ENCODE assay signal across 8 mouse cellular contexts in genomic region chr7:24546634-24547389, GRCm38 (mm10). TPM values are rescaled to one million over a fixed set of nuclear protein-coding genes. Genes with fewer than 3 reads are reported as not detected.
DNase-seq lines count a peak whose midpoint lies in the region; ATAC-seq lines count a peak whose summit lies in the region.

No protein-coding gene starts in this region.

- H3K9me3 ChIP-seq in hindbrain, embryonic 11.5 days (ENCODE audit: control insufficient read depth, low read length): no peaks in the 10 kb centered on the region

- WGBS in hindbrain, embryonic 11.5 days: under 1% methylated on average over 57 of the region's 57 CpGs

- H3K4me1 ChIP-seq in hindbrain, embryonic 11.5 days (replicated peaks; ENCODE audit: control insufficient read depth, insufficient read depth, low read length): peaks cover 9% of the 10 kb centered on the region

- H3K9ac ChIP-seq in hindbrain, embryonic 11.5 days (ENCODE audit: low read depth, low read length): peak overlapping the region; percentile 77

- peak; percentile 98 for ATAC-seq in hindbrain, embryonic 11.5 days (ENCODE audit: low FRiP score)

- DNase-seq in Muller cell, postnatal 12 days (ENCODE audit: inconsistent ontology term): peak; percentile 99
- DNase-seq in cerebellum, adult 9-11 months: peak; percentile 100
- DNase-seq in frontal cortex, adult 2 months (ENCODE audit: extremely low spot score in 1 of 2, low spot score in 1 of 2): peak; percentile 99
- peak; percentile 100 for DNase-seq in hindbrain, embryonic 11.5 days (ENCODE audit: low spot score)
- DNase-seq in layer of hippocampus, postnatal 10 days (ENCODE audit: low spot score in 2 of 2): peak; percentile 98 to 99
- DNase-seq in lung, postnatal 10 days: peak; percentile 100
- peak; percentile 99 for DNase-seq in ovary, postnatal 36 days (ENCODE audit: low spot score)
- DNase-seq in thymus, postnatal 25 days: peak; percentile 98

- peak overlapping the region; percentile 42 for H3K27ac ChIP-seq in hindbrain, embryonic 11.5 days (ENCODE audit: low read depth, low read length)

- no peaks in the 10 kb centered on the region for H3K27me3 ChIP-seq in hindbrain, embryonic 11.5 days (ENCODE audit: control insufficient read depth, insufficient read depth, low read length)

- peak overlapping the region; percentile 65 for H3K4me2 ChIP-seq in hindbrain, embryonic 11.5 days (replicated peaks; ENCODE audit: low read depth, low read length)

- no peaks in the 10 kb centered on the region for H3K36me3 ChIP-seq in hindbrain, embryonic 11.5 days (ENCODE audit: control insufficient read depth, insufficient read depth, low read length)

- H3K4me3 ChIP-seq in hindbrain, embryonic 11.5 days (ENCODE audit: low read depth, low read length): peak overlapping the region; percentile 83

RNA-seq across cellular contexts. Expression of gene Xrcc1, which starts 0.7 kb away (rescaled TPM):
- polyA plus RNA-seq in frontal cortex, adult 2 months (2012; rRNA removed): 48.8 and 49.0 TPM in 2 replicates
- 78.0 and 94.5 TPM in 2 replicates for polyA plus RNA-seq in hindbrain, embryonic 11.5 days (2014; fragmentation: Nextera tagmentation; extraction: Ambion mirVana)
- 10 to 100 TPM; 37.8 to 39.7 TPM for total RNA-seq in layer of hippocampus, postnatal 10 days (2021)

RNA-seq across cellular contexts. Expression of gene Pinlyp, which starts 0.9 kb away (rescaled TPM):
- polyA plus RNA-seq in frontal cortex, adult 2 months (2012; rRNA removed): not detected in 2 replicates
- 0.28 TPM in 1 of 2 replicates, not detected in the other for polyA plus RNA-seq in hindbrain, embryonic 11.5 days (2014; fragmentation: Nextera tagmentation; extraction: Ambion mirVana)
- not detected for total RNA-seq in layer of hippocampus, postnatal 10 days (2021)

RNA-seq across cellular contexts. Expression of gene Irgq, which starts 16.3 kb away (rescaled TPM):
- polyA plus RNA-seq in frontal cortex, adult 2 months (2012; rRNA removed): 46.3 and 46.7 TPM in 2 replicates
- polyA plus RNA-seq in hindbrain, embryonic 11.5 days (2014; fragmentation: Nextera tagmentation; extraction: Ambion mirVana): 12.8 and 14.2 TPM in 2 replicates
- 100 to 1,000 TPM in 1 of 2 experiments, 10 to 100 TPM in 1; 98.5 to 101 TPM for total RNA-seq in layer of hippocampus, postnatal 10 days (2021)

RNA-seq across cellular contexts. Expression of gene AC161166.1, which starts 34.6 kb away (rescaled TPM):
- polyA plus RNA-seq in frontal cortex, adult 2 months (2012; rRNA removed): not detected in 2 replicates
- polyA plus RNA-seq in hindbrain, embryonic 11.5 days (2014; fragmentation: Nextera tagmentation; extraction: Ambion mirVana): 0.59 and 0.90 TPM in 2 replicates
- total RNA-seq in layer of hippocampus, postnatal 10 days (2021): not detected

RNA-seq across cellular contexts. Expression of gene Zfp428, which starts 40.0 kb away (rescaled TPM):
- polyA plus RNA-seq in frontal cortex, adult 2 months (2012; rRNA removed): 82.8 and 84.1 TPM in 2 replicates
- polyA plus RNA-seq in hindbrain, embryonic 11.5 days (2014; fragmentation: Nextera tagmentation; extraction: Ambion mirVana): 82.4 and 87.7 TPM in 2 replicates
- 10 to 100 TPM; 61.3 to 64.6 TPM for total RNA-seq in layer of hippocampus, postnatal 10 days (2021)

Comparison
In these comparisons a context has a peak if more than half of its experiments do, and no peak if none do; other contexts are left out.
1. Peak in every context shown above with its lines: DNase-seq, ATAC-seq, H3K4me3 ChIP-seq and H3K27ac ChIP-seq.